In genomic region chr4:138180719-138181118, GRCm38 (mm10) we compare ENCODE assay signal across 21 mouse cellular contexts. TPM values are rescaled to one million over a fixed set of nuclear protein-coding genes. Genes with fewer than 3 reads are reported as not detected.
DNase-seq lines count a peak whose midpoint lies in the region; ATAC-seq lines count a peak whose summit lies in the region.
"Had no signal": no experiment of that assay in that cellular context is flagged by ENCODE, and none has a peak within 500 bp of the region (broad histone marks: within the 10 kb centered on the region; RNA-seq: fewer than 3 reads in every experiment).

No protein-coding gene starts in this region.

- peak; percentile 62; the same call in 1 of the 2 replicates for ATAC-seq in frontal cortex, adult (ENCODE audit: low TSS enrichment)
- ATAC-seq in megakaryocyte progenitor cell, adult 5-6 weeks (replicated peaks; ENCODE audit: poor library complexity) = peak; percentile 78
- ATAC-seq: forebrain, embryonic 14.5 days; inflammation-experienced regulatory T-cells, adult 6 months; midbrain, embryonic 15.5 days; Patski had no signal

- DNase-seq in cerebellum, adult 11 months = peak; percentile 15
- no peak for DNase-seq in cerebellum, postnatal 4 days (ENCODE audit: low spot score in 2 of 2)
- DNase-seq in frontal cortex, postnatal 14 days (ENCODE audit: low spot score in 2 of 2) = no peak
- peak; percentile 67 for DNase-seq in brain, adult 2 months (ENCODE audit: low read depth, low spot score)
- DNase-seq in right cerebral cortex, adult 18-20 months = no peak
- DNase-seq: adrenal gland, postnatal 14 days; heart, postnatal 14 days; kidney, adult 18-20 months; kidney, postnatal 36 days; liver; lung, adult 2 months; lung, postnatal 10 days; retina, postnatal 1 day; right cerebral cortex, postnatal 25 days; thymus, postnatal 14 days had no signal

RNA-seq across cellular contexts. Expression of gene Hp1bp3, which starts 35.4 kb away (rescaled TPM):
- total RNA-seq in megakaryocyte progenitor cell, adult 5-6 weeks (2015) = 147 and 172 TPM in 2 replicates
- 214 and 274 TPM in 2 replicates for total RNA-seq in megakaryocyte progenitor cell, adult 5-6 weeks (2017)

Comparison
In these comparisons a context has a peak if more than half of its experiments do, and no peak if none do; other contexts are left out.
1. DNase-seq: peak in cerebellum, adult 11 months (single experiment) and brain, adult 2 months (single experiment); none in cerebellum, postnatal 4 days (0 of 2), frontal cortex, postnatal 14 days (0 of 2) and right cerebral cortex, adult 18-20 months (single experiment).